Mouse (Mus musculus) limb, embryonic 14.5 days (tissue): Measurements from ENCODE around the gene Mbtps2. TPM values are rescaled to one million over a fixed set of nuclear protein-coding genes. Genes with fewer than 3 reads are reported as not detected.

Experiments
- ATAC-seq: fragments of 200-750 bp; cut with Nextera tagmentation; 2 replicates; pipeline ENCODE4 v1.8.0; 2017; ENCODE audit warnings: low read depth, moderate number of reproducible peaks, moderate TSS enrichment; ENCODE audit not compliant: low FRiP score
- DNase-seq: peaks from one replicate; pipeline ENCODE4 v3.0.0-alpha.2; 2015; ENCODE audit warnings: low spot score
- H3K27ac ChIP-seq: fragments of 300-500 bp; sonication (generic); replicated peaks from 2 replicates; pipeline ENCODE4 v1.5.1; 2014; ENCODE audit warnings: low read depth, mild to moderate bottlenecking, low read length, moderate library complexity, mixed read lengths
- H3K27me3 ChIP-seq: fragments of 300-500 bp; sonication (generic); 2 replicates; pipeline ENCODE4 v1.6.1; 2014; ENCODE audit warnings: low read length, mixed read lengths; ENCODE audit not compliant: control insufficient read depth, insufficient read depth
- H3K36me3 ChIP-seq: fragments of 300-500 bp; sonication (generic); 2 replicates; pipeline ENCODE4 v1.6.1; 2014; ENCODE audit warnings: mild to moderate bottlenecking, low read length, moderate library complexity, mixed read lengths; ENCODE audit not compliant: control insufficient read depth, insufficient read depth
- H3K4me1 ChIP-seq: fragments of 300-500 bp; sonication (generic); 2 replicates; pipeline ENCODE4 v1.6.1; 2014; ENCODE audit warnings: antibody characterized with exemption, low read length, mixed read lengths; ENCODE audit not compliant: control insufficient read depth, insufficient read depth
- H3K4me2 ChIP-seq: fragments of 300-500 bp; sonication (generic); replicated peaks from 2 replicates; pipeline ENCODE4 v1.6.1; 2014; ENCODE audit warnings: low read depth, mild to moderate bottlenecking, low read length, moderate library complexity; ENCODE audit not compliant: severe bottlenecking
- H3K4me3 ChIP-seq: fragments of 300-500 bp; sonication (generic); replicated peaks from 2 replicates; pipeline ENCODE4 v1.5.1; 2014; ENCODE audit warnings: low read length
- H3K9ac ChIP-seq: fragments of 300-500 bp; sonication (generic); 2 replicates; pipeline ENCODE4 v1.6.1; 2014; ENCODE audit warnings: mild to moderate bottlenecking, low read depth, low read length, moderate library complexity; ENCODE audit not compliant: severe bottlenecking
- H3K9me3 ChIP-seq: fragments of 300-500 bp; sonication (generic); 2 replicates; pipeline ENCODE4 v1.6.1; 2016; ENCODE audit warnings: low read length; ENCODE audit not compliant: control insufficient read depth
- POLR2A ChIP-seq: fragments of 200-500 bp; IDR thresholded peaks from 2 replicates; pipeline ENCODE4 v1.8.0; 2012; ENCODE audit warnings: inconsistent platforms, mild to moderate bottlenecking, moderate library complexity, borderline replicate concordance; ENCODE audit not compliant: insufficient read depth, insufficient read length; ENCODE audit errors: extremely low read depth
- WGBS: fragments of 180-500 bp; shearing (Covaris S2); extraction: QIAGEN DNeasy Blood & Tissue Kit; methylation state at CpG from one replicate; pipeline ENCODE4 v1.1.7; 2014; 5-methylcytosine and 5-hydroxymethylcytosine counted together
- polyA plus RNA-seq, 2 experiments: library from polyadenylated mRNA; depleted of rRNA in 1 of 2; stranded (reverse) in 1 of 2; unstranded in 1 of 2; fragments of >200 nt; fragmentation: Nextera tagmentation in 1 of 2; extraction: Ambion mirVana in 1 of 2; gene quantifications; 2 replicates each; pipeline versions ENCODE4 v1.2.1 to v1.2.3; 2012 to 2014

The Mbtps2 gene
- polyA plus RNA-seq, 2 experiments, result 18.7 to 28.5 TPM

DNA sequence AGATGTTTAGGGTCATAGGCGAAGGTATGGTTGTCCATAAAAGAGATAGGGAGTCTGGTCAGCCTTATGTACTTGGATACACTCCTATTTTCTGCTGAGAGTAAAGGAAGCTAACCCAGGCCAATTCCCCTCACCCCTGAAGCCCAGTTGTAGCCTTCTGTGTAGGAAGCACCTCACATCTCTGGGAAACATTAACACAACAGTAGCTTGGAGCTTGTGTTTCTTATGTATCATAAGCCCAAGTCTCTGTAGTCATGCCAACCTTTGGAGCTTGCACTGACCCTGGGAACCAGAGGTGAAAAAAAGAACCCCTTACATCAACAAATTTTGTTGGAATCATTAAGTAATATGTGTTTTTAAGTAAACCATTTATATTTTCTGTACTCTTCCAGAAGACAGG lies 38.7 kb upstream of the Mbtps2 start:
- Histone ChIP-seq H3K9ac (no peak overlapping the region), H3K4me1 (no peaks in the 10 kb centered on the region), H3K4me3 (no peak overlapping the region), H3K27ac (no peak overlapping the region), H3K36me3 (no peaks in the 10 kb centered on the region), H3K27me3 (no peaks in the 10 kb centered on the region), H3K9me3 (no peaks in the 10 kb centered on the region), H3K4me2 (no peak overlapping the region)
- ATAC-seq (no peak), DNase-seq (no peak)
- no peak for TF ChIP-seq POLR2A
- WGBS, result 68% methylated on average over 1 of the region's 1 CpGs

DNA sequence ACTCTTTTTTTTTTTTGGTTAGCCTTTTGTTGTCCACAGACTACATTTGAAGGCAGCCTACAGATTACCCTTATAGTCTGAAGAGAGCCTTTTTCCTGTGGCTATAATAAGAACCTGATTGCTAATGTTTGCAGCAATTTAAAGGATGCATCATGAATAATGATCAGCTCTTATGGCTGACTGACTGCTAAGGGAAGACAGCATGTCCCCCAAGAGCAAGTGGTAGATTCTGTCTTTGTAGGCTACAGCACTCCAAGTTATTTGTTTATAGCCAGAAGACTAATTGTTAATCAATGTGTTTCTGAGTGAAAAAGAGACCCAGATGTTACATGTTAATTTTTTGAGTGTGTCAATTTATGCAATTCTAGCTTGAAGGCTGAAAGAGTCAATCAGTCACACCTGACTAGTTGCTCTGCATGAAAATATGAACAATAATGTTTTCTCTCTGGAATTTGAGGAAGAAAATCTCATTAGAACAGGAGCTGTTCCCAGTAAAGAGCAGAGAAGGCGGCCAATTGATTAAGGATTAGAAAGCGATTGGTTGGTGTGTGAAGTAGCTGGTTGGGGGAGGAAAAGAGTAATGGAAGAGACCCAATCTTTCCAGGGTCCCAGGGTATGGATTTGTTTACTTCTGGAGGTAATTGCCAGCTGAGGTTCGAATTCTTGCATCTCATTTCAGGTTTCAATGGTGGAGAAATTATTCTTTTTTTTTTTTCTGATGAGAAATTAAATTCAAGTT lies 35.3 kb upstream of the Mbtps2 start:
- DNase-seq (no peak), ATAC-seq (no peak)
- Histone ChIP-seq H3K4me1 (no peaks in the 10 kb centered on the region), H3K9ac (no peak overlapping the region), H3K27me3 (no peaks in the 10 kb centered on the region), H3K36me3 (no peaks in the 10 kb centered on the region), H3K4me2 (no peak overlapping the region), H3K9me3 (no peaks in the 10 kb centered on the region), H3K27ac (no peak overlapping the region), H3K4me3 (no peak overlapping the region)
- WGBS, result 71% methylated on average over 3 of the region's 3 CpGs
- no peak for TF ChIP-seq POLR2A

DNA sequence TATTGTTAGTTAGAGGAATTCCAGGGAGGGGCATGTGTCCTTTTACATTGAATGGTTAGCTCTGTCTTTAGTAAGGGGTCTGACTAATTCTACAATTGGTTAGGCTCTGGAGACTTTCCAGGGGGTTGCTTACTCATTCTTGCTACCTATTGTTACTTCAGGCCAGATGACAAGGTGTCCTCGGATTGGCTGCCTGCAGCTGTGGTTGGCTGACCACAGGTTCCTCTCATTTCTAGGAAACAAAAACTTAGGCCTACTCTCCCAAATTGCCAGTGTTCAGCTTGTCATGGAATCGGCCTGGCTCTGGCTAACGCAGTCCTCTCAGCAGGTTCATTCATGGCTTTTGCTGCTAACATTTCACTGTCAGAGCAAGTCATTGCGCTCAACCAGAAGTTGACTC lies 31.8 kb upstream of the Mbtps2 start:
- no peak for TF ChIP-seq POLR2A
- Histone ChIP-seq H3K9ac (no peak overlapping the region), H3K4me3 (no peak overlapping the region), H3K4me2 (no peak overlapping the region), H3K36me3 (no peaks in the 10 kb centered on the region), H3K9me3 (no peaks in the 10 kb centered on the region), H3K27me3 (no peaks in the 10 kb centered on the region), H3K4me1 (no peaks in the 10 kb centered on the region), H3K27ac (no peak overlapping the region)
- ATAC-seq, result no peak
- DNase-seq, result no peak
- WGBS, result 87% methylated on average over 4 of the region's 4 CpGs

DNA sequence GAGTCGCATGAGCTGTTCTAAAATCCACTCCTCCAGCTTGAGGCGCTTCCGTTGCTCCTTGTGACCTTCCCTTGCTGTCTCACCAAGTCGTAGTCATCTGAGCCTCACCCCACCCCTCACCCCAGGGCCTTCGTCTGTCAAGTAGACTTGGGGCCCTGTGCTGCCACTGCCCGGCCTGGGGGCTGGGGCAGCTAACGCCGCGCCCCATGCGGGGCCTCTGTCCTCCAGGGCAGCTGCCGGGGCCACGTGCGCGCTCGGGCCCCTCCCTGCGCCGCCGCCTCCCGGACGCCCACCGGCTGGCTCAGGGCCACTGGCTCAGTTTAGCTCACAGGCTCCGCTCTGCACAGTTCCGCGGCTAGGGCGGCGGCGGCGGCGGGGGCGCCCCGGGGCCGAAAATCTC lies 14.4 kb upstream of the Mbtps2 start:
- no peak overlapping the region for H3K27ac ChIP-seq
- no peaks in the 10 kb centered on the region for H3K4me1 ChIP-seq
- WGBS, result 25% methylated on average over 32 of the region's 32 CpGs
- DNase-seq, result no peak
- ATAC-seq, result no peak
- H3K4me3 ChIP-seq, result 0 out of 2 replicates have a peak overlapping the region, but pooled peaks have one; percentile 8
- H3K9me3 ChIP-seq, result no peaks in the 10 kb centered on the region
- H3K27me3 ChIP-seq, result no peaks in the 10 kb centered on the region
- no peak overlapping the region; the same call in 1 of the 2 replicates for H3K9ac ChIP-seq
- peak overlapping the region; percentile 41 for H3K4me2 ChIP-seq
- no peak for TF ChIP-seq POLR2A
- H3K36me3 ChIP-seq, result no peaks in the 10 kb centered on the region

DNA sequence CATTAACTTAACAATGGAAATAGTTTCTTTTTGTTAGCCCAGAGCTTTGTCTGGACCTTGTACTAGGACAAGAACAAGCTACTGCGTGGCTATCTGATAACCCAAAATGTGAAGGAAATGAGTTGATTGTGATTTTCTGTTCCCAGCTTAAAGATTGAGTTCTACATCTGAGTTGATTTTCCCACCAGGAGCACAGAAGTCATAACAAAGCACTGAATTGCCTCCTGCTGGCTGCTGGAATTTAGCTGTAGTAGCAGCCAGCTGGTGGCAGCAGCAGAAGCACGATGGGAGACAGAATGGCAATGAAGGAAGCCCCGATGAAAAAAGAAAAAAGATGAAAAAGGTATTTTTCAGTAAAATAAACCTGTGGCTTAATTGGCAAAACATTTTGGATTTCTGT lies 2.9 kb upstream of the Mbtps2 start:
- TF ChIP-seq POLR2A, result no peak
- H3K4me2 ChIP-seq, result no peak overlapping the region
- no peak overlapping the region for H3K4me3 ChIP-seq
- DNase-seq (peak; percentile 30), ATAC-seq (no peak)
- H3K36me3 ChIP-seq, result no peaks in the 10 kb centered on the region
- H3K27me3 ChIP-seq, result no peaks in the 10 kb centered on the region
- WGBS, result 17% methylated on average over 3 of the region's 3 CpGs
- H3K9ac ChIP-seq, result no peak overlapping the region
- H3K27ac ChIP-seq, result no peak overlapping the region
- 0 out of 2 replicates have a peak, but pooled peaks cover 3% of the 10 kb centered on the region for H3K4me1 ChIP-seq
- no peaks in the 10 kb centered on the region for H3K9me3 ChIP-seq
